Mouse (Mus musculus) frontal cortex, postnatal 10 days (tissue): ENCODE measurements around the gene Creb3l2.

ENCODE experiments used
- DNase-seq, 2 experiments: peaks; one replicate each; pipeline ENCODE4 v3.0.0; 2022; ENCODE audit warnings: low spot score in 2 of 2, mixed read lengths in 1 of 2

Creb3l2 gene

DNA sequence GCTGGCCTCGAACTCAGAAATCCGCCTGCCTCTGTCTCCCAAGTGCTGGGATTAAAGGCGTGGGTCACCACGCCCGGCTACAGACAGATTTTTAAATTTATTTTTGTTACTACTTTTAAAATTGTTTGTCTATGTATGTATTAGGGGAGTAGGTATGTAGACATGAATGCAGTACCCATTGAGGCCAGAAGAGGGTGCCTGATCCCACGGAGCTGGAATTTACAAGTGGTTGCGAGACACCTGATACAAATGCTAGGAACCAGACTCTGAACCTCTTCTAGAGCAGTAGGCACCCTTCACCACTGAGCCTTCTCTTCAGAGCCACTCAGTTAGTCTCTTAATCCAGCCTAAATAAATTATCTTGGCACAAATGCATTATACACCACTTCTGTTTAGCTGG, 70.6 kb downstream of the Creb3l2 start:
- DNase-seq: no peak

DNA sequence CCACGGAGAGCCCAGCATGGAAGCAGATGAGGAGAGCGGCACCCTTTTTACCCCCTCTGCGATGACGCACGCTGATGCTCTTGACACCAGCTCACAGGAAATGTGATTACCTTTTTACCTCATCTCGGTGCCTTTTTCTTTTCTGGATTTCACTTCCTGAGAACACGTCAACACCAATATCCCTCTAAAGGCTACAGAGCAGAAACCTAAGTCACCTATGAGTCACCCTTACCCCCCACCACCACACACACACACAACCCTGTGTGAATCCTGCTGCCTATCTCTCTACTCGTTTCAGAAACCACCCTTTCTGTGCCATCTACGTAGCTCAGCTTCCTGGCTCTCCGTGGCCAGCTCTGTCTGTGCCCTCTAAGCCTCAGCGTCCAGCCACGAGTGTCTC, 71.4 kb downstream of the Creb3l2 start:
- DNase-seq: no peak

DNA sequence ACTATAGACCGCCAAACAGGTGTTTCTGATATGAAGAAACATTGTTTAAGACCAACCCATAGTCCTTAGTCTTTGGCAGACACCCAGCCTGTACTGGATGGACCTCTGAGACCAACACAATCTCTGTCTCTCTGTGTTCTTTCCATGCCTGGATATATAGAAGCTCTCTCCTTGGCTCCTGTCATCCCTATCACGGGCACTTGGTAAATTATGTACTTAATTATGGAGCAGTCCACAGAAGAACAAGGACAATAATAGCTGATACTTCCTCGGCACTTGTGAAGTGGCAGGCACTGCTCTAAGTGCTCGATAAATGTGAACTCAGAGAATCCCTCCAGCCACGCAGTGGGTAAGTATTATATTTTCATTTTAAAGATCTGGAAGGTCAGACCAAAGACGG, 72.2 kb downstream of the Creb3l2 start:
- DNase-seq: no peak

DNA sequence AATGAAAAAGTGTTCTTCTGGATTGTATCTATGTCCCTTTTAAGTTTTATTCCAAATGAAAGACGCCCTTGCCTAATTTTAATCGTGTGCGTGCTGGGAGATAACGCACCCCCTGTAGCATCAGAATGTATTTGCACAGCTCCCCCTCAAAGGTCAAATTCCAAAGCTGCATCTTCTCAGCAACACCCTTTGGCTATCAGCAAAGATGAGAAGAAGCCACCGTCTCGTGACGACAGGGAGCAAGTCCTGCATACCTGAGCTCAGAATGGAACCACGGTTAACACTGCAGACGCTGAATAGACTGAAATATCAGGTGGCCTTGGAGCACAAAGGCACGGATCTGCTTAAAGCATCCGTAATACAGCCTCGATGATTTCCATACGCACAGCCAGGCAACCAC, 73.7 kb downstream of the Creb3l2 start:
- DNase-seq: no peak

DNA sequence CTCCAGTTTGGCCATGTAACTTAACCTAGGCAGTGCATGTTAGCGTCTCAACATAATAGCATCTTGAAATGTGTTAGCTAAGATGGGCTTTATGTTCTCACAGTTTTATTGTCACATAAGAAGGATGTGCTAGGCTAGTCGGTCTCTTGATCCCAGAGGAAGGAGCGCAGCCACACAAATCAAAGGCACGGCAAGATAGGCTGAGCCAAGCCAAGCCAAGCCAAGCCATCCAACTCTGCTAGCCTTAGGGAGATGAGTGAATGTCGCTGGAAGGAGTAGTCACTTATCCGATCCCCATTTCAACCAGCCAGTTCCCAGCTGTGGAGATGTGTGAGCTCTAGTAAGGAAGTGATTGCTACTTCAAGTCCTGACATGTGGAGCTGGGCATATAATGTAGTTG, 75.0 kb downstream of the Creb3l2 start:
- DNase-seq: no peak

DNA sequence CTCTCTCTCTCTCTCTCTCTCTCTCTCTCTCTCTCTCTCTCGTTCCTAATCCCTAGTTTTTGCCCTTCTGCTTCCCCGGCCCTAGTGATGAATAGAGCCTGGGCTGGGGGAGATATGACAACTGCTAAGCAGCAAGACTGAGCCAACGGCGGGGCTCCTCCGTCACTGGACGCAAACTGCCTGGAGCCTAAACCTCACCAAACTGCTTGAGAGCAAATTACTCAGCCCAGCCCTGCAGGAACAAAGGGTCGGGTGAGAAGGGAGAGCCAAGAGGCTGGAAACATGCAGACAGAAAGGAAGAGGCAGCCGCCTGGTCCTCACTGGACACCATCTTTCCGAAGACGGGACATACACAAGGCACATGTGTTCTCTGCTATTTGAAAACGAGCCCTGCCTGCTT, 76.8 kb downstream of the Creb3l2 start:
- DNase-seq: no peak

DNA sequence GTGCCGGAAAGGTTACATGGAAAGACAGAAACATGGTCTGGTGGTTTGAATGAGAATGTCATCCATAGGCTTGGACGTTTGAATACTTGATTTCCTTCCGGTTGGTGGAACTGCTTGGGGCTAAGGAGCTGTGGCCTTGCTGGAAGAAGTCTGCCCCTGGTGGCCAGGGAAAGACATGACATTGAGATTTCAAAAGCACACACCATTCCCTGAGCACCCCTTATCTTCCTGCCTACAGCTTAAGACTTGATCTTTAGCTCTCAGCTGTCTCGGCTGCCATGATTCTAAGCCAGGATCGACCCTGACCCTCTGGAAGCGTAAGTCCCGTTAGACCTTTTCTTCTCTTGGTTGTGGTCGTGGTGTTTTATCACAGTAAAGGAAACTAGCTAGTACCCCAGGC, 77.6 kb downstream of the Creb3l2 start:
- DNase-seq: no peak

DNA sequence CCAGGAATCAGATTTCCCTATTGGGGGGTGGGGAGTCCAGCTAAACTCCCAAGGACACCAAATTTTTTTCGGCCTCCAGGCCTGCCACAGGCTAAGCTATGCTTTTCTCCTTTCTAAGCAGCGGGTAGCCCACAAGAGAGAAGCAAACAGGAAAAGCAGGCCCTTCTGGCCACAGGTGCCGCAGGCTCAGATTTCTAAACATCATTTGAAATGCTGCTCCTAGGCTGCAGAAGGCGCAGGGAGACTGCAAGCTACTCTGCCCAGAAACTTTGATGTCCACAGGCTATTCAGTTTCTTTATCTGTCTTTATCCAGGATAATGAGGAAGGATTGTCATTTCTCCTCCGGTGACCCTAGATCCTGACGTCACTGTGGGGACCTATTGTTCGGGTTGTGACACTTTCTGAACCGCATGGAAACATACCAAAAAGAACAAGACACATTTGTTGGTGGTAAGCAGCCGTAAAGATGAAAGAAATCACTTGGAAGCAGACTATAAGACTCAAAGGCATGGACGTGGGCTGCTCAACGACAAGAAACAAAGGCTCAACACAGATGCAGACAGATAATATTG, 81.0 kb downstream of the Creb3l2 start:
- no peak for DNase-seq

DNA sequence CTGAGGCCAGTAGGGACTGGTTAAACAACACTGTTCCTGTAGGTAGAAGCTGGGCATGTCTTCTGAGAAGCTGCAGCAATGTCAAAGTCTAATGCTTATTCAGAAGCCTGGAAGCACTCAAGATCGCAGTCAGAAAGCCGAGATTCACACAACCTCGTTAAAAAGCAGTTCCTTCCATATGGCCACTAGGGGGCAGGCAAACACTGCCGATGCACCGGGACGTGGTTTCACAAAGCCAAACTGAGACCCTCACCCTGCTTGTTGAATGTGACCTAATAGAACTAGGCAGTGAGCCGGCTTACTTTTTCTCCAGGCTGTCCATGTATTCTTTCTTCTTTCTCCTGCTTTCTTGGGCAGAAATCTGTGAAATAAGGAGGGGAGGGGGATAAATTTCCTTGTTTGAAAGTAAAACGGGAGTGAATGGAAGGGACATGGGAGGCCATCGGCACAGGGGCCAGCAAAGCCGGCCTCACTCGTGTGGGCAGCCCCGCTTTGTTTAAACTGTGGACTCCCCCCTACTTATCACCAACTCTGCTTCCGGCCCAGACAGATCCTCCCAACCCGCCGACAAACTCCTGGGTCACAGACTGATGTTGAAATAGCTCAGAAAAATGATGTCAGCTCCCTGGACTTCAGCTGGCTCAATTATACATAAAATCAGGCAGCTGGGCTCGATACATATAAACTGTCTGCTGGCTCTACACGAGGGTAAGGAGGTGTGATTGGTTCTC, 87.3 kb downstream of the Creb3l2 start:
- DNase-seq: peak; percentile 45 to 69

DNA sequence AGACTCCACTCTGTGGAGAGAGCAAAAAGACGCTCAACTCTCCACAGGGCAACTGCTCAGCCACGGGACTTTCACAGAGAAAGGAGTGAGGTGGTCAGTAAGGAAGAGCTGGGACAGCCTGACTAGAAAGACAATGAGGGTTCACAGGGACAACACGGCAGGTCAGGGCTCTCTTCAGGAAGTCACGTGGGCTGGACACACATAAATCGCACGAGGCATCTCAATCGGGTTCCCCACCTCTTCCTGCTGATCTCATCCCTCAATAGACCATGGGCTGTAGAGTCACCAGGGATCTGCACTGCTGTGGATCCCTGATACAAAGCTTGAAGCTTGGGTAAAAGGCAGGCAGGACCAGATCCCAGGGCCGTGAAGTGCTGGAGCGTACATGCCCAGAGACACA, 88.3 kb downstream of the Creb3l2 start:
- no peak for DNase-seq

DNA sequence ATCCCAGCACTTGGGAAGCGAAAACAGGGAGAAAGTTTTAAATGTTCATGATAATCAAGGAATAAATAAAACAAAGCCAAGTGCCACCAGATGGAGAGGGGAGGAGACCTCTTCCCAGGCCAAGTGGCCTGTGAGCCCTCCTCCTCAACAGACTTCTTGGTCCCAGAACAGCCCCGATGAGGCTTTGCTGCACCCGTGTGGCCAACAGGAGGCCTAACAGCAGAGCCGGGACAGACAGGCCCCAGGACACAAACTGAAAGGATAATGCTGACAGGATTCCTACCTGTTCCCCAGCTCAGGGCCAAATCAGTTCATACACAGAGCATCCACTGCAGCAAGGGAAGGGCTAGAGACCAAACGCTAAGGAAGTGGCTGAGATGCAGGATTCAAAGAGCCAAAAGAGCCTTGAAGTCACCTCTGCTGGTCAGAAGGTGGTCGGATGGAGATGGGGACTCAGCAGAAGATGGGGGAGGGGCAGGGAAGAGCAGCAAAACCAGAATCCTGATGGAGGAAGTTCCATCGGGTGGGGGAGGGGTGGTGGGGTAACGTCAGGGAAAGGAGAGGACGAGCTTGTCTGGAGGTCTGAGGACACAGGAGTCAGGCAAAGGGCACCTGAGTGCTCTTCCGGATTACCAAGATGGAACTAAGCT, 90.1 kb downstream of the Creb3l2 start:
- peak in 1 of 2 experiments; percentile 63 for DNase-seq

DNA sequence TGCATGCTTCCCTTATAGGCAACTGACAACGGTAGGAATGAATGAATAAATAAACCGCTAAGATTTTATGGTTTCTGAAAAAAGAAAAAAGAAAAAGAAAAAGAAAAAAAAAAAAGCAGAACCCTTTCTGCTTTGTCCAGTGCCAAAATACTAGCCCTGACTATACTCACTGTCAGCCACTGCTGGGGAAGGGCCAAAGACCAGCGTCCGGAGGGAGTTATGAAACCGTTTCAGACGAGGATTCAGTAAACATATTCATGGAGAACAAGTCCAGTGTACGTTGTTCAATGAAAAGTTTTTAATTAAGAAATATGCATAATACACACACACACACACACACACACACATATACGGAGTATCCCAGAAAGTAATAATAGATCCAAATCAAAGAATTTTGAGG, 91.6 kb downstream of the Creb3l2 start:
- DNase-seq: no peak

DNA sequence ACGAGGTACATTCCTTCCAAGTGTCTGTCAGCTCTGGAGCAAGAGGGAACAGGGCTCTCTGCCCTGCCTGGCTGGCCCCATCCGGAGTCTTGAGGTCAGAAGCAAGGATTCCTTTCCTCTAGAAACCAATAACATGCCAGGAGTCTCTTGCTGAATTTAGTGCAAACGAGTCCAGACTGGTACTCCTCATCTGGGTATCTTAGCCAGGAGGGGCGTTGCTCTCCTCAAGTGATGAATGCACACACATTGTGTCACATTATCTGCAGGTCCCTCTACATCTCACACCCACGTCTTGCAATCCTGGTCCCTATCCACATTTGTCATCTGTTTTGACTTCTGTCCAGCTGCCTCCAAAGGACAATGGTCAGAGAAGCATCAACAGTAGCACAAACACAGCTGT, 94.3 kb downstream of the Creb3l2 start:
- no peak for DNase-seq

DNA sequence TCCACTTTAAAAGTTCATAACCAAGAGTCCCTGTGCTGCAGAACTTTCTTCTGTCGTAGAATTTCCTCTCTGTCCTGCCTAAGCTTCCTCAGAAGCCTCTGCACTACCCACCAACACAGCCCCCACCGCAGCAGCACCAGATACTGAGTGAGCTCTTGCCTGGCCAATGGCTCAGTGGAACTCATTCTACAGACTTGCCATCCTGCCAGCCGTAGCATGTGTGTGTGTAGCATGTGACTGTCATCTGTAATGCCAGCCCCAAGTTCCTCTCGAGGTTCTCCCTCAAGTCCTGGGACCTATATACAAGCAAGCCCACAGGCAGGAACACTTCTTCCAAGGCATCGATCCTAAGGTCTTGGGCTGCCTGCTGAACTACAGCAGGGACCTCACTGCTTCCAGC, 103.9 kb downstream of the Creb3l2 start:
- DNase-seq: no peak

DNA sequence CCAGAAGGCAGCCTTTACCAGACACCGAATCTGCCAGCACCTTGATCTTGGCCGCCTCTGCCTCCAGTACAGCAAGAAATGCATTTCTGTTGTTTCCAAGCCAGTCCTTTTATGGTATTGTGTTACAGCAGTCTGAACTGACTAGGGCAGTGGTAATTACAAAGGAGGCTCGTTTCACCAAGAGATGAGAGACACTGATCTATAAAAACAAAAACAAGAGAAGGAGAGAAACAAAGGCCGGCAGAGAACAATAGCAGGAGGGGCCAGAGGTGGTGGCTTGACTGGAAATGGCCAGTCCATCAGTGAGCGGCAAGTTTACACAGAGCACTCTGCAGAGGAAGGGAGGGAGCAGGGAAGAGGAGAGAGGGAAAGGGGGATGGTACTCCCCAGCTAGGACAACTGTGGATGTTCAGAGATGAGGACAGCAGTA, 105.1 kb downstream of the Creb3l2 start:
- DNase-seq: no peak

DNA sequence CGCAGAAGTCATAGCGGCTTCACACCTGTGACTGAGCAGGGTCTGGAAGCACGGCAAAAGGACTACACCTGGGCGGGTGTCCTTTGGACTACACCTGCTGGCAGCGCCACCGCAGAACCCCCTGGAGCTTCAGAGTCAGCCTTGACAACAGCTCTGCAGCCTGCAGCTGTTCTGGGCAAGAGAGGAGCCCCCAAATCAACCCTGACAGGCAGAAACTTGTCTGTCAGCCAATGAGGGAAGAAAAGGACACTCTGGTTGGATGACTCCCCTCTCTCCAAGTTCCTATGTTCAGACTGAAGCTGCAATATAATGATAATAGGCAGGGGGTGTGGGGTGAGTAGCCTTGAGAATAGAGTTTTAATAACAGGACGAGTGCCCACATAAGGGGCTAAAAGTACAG, 105.6 kb downstream of the Creb3l2 start:
- no peak for DNase-seq

DNA sequence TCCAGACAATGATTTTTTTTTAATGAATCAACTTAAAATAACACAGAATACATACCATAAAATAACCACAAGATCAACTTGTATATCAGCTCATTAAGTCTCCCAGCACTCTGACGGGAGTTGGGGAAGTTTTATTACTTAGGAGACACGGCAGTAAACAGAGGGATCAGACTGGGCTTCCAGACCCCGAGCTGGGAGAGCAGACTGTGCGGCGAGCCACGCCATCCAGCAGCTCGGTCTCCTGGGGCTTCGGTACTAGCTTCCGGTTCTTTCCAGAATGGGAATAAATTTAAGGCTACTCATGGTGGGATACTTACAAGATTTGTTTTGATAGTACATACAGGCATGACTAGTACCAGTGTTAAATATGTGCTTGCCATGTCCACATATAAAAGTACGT, 109.1 kb downstream of the Creb3l2 start:
- DNase-seq: no peak

DNA sequence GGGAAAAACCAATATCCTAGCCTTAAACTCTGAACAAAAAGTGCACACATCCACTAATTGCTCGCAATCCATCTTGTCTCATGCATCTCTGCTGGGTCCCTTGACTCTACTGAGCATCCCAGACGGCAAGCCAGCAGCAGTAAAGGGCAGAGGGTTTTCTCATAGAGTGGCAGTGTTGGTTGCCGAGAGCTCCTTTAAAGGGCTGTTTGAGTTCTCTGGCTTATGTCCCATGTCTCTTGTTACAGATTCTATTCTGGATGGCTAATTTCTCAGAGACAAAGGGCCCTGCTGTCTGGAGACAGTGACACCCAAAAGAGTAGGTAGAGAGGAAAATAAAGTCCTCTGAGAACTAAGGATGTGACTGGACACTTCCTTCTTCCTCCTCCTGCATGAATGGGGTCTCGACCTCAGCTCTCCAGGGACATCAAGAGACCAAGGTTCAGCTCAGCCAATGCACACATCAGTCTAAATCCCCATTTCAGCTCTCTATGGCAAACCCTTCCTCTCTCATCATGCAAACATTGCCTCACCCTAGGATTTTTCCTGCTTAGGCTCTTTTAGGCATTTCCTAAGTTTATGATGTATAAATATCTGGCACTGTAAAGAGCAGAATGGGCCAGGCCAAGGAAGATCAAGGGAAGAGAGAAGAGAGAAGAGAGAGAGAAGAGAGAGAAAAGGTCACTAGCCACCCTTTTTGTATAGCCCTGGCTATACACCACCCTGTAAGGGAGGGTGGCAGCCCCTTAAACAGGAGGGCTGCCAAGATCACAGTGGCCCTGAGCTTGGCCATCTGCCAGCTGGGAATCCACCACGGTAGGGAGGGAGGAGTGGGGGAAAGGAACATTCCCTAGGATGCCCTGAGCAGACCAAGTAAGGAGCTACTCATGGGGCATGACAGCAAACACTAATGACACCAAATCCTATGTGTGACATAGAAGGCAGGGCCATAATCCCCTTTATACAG, 111.8 kb downstream of the Creb3l2 start:
- no peak for DNase-seq

DNA sequence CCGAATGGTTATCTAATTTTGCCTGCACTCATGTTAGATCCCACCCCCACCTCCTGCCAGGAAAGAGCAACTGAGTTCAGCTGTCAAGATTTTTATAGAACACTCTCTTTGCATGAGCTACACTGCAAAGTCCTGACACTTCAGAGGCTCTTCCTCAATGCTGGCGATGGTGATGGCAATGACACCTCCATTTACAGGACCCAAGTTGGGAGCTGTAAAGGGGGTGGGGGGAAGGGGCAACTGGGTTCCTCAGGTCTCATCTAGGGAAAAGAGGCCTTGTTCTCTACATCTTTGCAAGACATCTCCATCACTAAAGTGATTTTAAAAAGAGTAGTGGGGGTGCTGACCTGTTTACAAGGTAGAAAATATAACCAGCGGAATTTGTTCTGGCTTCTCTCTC, 112.6 kb downstream of the Creb3l2 start:
- DNase-seq: no peak

DNA sequence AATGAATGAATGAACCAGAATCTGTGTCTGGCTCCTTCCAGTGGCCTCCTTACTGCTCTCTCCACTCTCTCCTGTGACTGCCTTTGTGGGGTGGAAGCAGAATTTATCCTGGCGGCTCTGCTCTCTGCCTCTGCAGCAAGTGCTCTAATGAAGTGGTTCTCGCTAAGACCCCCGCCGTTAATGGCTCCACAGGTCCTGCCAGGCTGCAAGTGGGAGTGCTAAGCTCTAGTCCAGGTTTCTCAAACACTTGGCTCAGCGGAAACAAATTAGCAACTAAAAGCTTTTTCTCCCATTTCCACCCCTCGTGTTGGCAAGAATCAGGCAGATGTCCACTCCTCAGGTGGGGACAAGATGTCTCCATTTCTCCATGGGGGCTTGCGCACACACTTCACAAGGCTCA, 113.3 kb downstream of the Creb3l2 start:
- DNase-seq: no peak

DNA sequence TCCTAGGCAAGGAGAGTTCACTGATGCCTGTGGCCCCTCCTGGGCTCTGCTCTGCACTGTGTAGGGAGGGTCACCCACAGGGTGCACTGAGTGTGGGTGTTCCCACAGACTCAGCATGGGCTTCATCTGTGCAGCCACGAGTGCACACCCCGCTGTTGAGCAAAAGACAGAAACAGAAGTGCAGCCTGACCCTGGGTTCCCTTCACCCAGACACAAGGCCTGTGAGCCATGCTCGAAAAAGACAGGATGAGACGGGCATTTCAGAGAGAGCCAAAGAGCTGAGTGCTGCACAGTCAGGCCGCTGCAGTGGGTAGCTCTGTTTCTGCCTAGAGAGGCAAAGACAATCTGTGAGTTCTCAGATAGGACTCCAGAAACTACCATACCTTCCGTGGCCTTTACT, 114.4 kb downstream of the Creb3l2 start:
- no peak for DNase-seq

DNA sequence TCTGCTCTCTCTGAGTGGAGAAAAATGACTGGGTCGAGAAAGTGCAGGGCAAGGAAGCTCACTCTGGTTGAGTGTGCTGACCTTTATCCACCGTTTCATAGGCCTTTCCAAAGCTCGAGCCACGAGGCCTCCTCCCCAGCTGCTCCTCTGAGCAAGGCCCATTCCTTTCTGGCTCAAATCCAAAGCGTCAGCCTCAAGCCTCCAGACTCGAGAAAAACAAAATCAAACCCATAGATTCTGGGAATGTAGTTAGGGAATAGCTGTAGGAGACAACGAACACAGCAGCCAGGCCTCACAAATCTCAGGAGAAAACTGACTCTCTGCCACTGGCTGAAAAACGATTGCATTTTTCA, 115.4 kb downstream of the Creb3l2 start:
- DNase-seq: no peak
